Mouse (Mus musculus): ENCODE results near the gene Helq.

The Helq gene

GRCm38 (mm10) chr5:100798165-100798860, at the start of gene Helq, which contains the start of gene Mrps18c:
Helq (minus strand) TSS chr5:100798598.
Mrps18c (plus strand) TSS chr5:100798627.
- DNase-seq (ENCODE audit: low spot score in 2 of 2): peak; percentile 84 to 94

DNA sequence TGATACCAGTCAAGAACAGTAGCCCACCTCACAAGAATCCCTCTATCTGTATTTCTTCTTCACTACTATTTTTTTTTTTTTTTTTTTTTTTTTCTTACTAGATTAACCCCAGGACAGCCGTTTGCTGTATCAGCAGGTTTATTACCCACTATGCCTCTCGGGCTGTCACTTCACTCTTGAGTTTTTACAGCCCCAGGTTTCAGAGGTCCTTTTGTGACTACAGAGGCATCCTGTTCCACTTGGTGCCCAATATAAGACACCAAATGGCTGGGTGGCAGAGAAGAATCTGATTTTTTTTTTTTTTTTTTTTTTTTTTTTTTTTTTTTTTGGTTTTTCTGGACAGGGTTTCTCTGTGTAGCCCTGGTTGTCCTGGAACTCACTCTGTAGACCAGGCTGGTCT, 48.7 kb upstream of the Helq start:
- DNase-seq (ENCODE audit: low spot score in 2 of 2): no peak

- DNase-seq (ENCODE audit: low spot score in 2 of 2): peak in 1 of 2 experiments; percentile 10
Observed at GRCm38 (mm10) chr5:100846599-100846920, 48.2 kb upstream of the Helq start.

GRCm38 (mm10) chr5:100845848-100846598, 47.6 kb upstream of the Helq start:
- DNase-seq (ENCODE audit: low spot score in 2 of 2): peak in 1 of 2 experiments; percentile 40

- peak in 1 of 2 experiments; percentile 31 for DNase-seq (ENCODE audit: low spot score in 2 of 2)
Observed at GRCm38 (mm10) chr5:100845485-100845847, 47.1 kb upstream of the Helq start, which contains the start of gene Gpat3. Gpat3 (plus strand) TSS chr5:100845713.

DNA sequence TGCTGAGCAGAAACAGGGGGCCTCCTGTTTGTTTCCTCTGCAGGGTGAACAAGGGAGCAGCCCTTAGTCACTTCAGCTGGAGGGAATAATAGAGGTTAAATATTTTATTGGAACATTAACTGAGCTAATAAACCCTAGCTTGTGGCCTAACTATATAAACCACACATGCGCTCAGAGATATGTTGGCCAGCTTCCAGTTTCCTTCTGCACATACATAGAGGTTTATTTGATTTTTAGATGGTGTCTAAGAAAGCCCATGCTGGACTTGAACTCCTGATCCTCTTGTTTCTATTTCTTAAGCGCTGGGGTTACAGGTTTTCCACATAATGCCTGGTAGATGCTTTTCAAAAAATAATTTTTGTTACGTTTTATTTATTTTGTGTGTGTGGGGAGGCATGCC, 46.1 kb upstream of the Helq start:
- no peak for DNase-seq (ENCODE audit: low spot score in 2 of 2)

- no peak for DNase-seq (ENCODE audit: low spot score in 2 of 2)
Observed at GRCm38 (mm10) chr5:100837907-100838306, 39.5 kb upstream of the Helq start.

DNA sequence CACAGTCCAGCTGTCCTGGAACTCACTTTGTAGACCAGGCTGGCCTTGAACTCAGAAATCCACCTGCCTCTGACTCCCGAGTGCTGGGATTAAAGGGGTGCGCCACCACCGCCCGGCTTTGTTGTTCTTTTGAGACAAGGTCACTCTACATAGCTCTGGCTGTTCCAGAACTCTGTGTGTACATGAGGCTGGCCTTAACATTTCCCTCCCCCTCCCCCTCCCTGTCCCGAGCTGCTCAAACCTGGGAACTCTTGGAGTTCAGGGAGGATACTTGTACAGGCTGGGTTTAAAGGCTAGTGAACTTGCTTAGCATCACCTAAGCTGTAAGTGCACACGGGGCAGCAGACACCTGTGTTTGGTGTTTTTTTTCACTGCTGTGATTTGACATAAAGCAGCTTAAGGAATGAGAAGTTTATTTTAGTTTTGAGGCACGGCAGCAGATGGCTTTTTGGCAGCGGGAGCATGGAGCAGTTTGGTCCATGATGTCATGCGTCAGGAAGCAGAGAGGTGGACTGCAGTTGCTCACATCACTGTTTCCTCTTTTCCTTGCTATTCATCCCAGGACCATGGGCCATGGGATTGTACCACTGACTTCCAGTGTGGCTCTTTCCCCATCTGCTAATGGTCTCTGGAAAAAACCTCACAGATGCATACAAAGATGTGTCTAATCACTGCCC, 37.6 kb upstream of the Helq start:
- DNase-seq (ENCODE audit: low spot score in 2 of 2): no peak

DNA sequence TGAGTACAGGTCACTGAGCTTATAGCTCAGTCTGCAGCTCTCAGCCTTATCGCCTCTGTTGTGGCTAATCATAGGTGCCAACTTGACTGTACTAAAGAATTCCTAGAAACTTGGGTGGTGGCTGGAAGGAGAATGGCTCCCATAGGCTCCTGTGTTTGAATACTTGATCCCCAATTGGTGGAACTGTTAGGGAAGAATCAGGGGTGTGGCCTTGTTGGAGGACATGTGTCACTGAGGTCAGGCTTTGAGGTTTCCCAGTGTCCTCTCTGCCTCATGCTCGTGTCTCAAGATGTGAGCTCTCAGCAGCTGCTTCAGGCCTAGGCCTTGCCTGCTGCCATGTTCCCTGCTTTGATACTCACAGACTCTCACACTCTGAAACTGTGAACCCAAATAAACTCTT, 35.4 kb upstream of the Helq start:
- no peak for DNase-seq (ENCODE audit: low spot score in 2 of 2)

DNA sequence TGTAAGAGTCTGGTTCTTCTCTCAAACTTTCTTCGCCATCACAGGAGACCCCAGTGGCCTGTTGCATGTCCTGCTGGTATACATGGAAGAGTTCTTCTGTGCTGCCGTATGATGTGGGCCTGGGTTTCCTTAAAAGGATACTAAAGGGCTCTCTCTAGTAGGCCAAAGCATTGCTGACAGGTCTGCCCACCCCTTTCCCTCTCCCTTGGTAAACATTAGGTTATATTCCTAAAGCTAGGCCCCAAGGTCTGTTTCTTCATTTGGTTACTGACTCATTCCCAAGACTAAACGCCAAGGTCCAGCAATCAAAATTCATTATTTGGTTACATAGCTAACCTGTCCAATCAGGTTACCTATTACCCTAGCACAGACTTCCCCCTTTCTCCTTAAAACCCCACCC, 34.3 kb upstream of the Helq start:
- no peak for DNase-seq (ENCODE audit: low spot score in 2 of 2)

GRCm38 (mm10) chr5:100828701-100829100, 30.3 kb upstream of the Helq start:
- no peak for DNase-seq (ENCODE audit: low spot score in 2 of 2)

DNA sequence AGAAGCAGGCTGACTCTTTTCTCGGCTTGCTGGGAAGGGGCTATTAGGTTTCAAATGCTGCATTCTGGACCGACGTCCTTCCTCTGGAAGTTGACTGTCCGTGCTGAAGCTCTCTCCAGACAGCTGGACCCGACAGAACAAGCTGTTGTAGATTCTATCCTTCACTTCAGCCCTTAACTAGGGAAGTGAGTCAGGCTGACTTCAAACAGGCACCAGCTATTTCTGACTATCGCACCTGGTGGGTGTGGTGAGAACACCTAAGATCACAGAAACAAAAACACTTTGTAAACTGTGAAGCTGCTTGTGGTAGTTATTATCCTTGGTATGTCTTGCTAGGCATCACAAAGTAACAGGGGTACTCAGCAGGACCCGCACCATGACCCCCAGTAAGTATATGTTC, 28.1 kb upstream of the Helq start:
- DNase-seq (ENCODE audit: low spot score in 2 of 2): no peak

GRCm38 (mm10) chr5:100825975-100826374, 27.6 kb upstream of the Helq start:
- no peak for DNase-seq (ENCODE audit: low spot score in 2 of 2)

- no peak for DNase-seq (ENCODE audit: low spot score in 2 of 2)
Observed at GRCm38 (mm10) chr5:100822826-100823225, 24.4 kb upstream of the Helq start.

- no peak for DNase-seq (ENCODE audit: low spot score in 2 of 2)
Observed at GRCm38 (mm10) chr5:100821375-100821774, 23.0 kb upstream of the Helq start.

DNA sequence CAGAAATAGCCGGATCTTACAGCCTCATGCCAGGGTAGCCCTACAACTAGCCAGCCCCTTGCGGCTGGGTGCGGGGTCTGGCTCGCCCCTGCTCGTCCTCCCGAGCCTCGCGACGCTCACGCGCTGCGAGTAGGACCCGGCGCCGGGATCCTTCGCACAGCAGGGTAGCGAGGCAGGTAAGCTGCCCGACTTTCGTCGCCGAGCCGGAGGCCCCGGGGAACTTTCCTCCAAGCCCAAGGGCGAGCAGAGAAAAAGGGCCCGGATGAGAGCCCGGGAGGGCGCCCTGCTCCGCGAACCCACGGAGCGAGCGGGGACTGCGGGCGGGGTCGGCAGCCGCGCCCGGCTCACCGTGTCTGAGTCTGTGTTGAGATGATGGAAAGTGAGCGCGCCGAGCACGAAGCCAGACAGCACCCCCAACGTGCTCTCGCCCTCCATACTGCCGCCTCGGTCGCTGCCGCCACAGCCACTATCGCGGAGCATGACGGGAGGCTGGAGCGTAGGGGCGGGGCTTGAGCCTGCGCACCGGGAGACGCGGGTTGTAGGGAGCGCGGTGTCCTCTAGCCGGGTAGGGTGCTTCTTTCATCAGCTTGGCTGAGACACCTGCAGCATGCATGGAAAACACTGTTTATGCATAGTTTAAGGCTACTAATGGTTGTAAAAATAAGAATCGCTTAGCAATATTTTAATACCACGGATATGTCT, 22.2 kb upstream of the Helq start, which contains the start of gene Abraxas1:
Abraxas1 (minus strand) TSS at position 483 of the 702 bp plus-strand sequence.
- peak; percentile 44 to 82 for DNase-seq (ENCODE audit: low spot score in 2 of 2)

DNA sequence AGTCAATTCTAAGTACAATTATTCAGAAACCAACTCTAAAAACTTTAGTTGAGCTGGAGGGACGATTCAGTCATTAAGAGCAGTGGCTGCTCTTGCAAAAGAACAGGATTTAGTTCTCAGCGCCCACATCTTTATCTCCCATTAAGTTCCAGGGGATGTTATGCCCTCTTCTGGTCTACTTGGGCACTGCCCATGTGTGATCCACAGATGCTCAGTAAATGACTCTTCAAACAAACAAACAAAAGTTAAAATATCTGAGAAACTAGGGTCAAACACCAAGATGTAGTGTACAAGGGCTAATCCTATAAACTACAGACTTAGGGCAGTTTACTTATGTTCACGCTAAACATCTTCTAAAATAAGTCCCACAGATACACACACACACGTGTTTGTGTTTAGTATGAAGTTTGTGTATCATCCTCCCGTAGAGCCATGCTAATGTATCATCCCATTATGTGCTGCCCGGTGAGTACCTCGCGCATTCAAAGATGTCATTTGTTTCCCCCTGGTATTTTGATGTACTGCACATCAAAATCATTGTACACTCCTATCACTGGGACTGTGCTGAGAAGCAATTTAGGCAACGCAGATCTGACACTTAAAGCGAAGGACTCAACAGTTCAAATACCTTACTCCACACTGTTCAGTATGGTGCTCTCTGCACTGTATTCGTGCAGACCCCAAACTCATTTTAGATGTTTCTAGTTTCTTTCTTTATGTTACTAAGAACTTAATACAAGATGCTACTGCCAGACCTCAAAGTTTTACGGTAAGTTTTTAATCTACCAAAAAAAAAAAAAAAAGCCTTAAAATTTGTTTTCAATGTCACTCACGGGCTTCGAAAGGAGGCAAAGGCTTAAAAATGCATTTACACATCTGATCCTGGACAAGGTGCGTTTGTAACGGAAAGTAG, 21.4 kb upstream of the Helq start:
- DNase-seq (ENCODE audit: low spot score in 2 of 2): no peak

- no peak for DNase-seq (ENCODE audit: low spot score in 2 of 2)
Observed at GRCm38 (mm10) chr5:100818341-100818740, 19.9 kb upstream of the Helq start.

DNA sequence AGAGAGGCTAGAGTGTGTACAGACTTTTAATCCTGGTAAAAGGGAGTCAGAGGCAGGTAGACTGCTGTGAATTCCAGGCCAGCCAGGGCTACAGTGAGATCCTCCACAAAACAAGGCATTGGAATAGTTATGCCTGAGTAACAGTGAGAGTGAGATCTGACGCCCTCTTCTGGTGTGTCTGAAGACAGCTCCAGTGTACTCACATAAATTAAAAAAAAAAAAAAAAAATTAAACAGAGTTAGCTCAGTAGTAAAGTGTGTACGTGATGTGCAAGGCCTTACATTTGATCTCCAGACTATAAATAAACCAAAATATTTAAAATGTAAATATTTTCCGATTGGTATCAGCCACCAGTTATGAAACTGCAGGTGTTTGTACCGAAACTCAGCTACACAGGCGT, 4.3 kb downstream of the Helq start:
- DNase-seq (ENCODE audit: low spot score in 2 of 2): no peak

DNA sequence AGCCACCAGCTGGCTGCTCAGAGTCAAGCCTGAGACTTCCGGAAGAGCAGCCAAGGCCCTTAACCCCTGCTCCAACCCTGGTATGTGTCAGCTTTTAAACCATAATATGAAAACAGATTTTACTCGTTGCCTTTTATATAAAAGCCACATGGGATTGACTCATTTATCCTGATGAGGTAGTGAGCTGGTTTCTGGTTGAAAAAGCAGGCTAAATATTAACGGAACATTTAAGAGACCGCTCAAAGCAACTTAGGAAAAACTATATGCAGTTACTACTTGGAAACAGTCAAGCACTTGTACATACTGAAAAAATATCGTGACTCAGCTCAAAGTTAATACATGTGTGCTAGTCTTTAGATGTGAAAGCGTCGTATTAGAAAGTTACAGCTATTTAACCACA, 6.1 kb downstream of the Helq start:
- DNase-seq (ENCODE audit: low spot score in 2 of 2): no peak

GRCm38 (mm10) chr5:100787527-100787926, 10.9 kb downstream of the Helq start:
- no peak for DNase-seq (ENCODE audit: low spot score in 2 of 2)

Data from left cerebral cortex, adult 9 months (tissue).